Mouse (Mus musculus) CD4-positive, CD25-positive, alpha-beta regulatory T cell, adult 2 months (primary cell): ENCODE data around the gene Arl3.

Experiments used
- DNase-seq: peaks from one replicate; pipeline ENCODE4 v3.0.0-alpha.2; 2012; ENCODE audit warnings: low read depth, low spot score

Arl3 gene

GRCm38 (mm10) chr19:46501401-46502068 is 71.5 kb downstream of the Arl3 start, which contains the start of gene Trim8:
Gene Trim8 (plus strand): TSS chr19:46501702.
- DNase-seq: peak; percentile 73

- peak; percentile 68 for DNase-seq
These were observed 72.2 kb downstream of the Arl3 start for GRCm38 (mm10) chr19:46500581-46501341.

- peak; percentile 100 for DNase-seq
These were observed 73.0 kb downstream of the Arl3 start for GRCm38 (mm10) chr19:46499836-46500580.

GRCm38 (mm10) chr19:46499539-46499835 is 73.5 kb downstream of the Arl3 start:
- no peak for DNase-seq

GRCm38 (mm10) chr19:46497230-46497629 is 75.8 kb downstream of the Arl3 start:
- no peak for DNase-seq

GRCm38 (mm10) chr19:46495136-46495535 is 77.9 kb downstream of the Arl3 start:
- no peak for DNase-seq

- DNase-seq: no peak
These were observed 82.4 kb downstream of the Arl3 start for GRCm38 (mm10) chr19:46490634-46491033.

GRCm38 (mm10) chr19:46489448-46489847 is 83.5 kb downstream of the Arl3 start:
- no peak for DNase-seq

- no peak for DNase-seq
These were observed 86.3 kb downstream of the Arl3 start for GRCm38 (mm10) chr19:46486709-46487108.

- no peak for DNase-seq
These were observed 87.2 kb downstream of the Arl3 start for GRCm38 (mm10) chr19:46485847-46486246.

GRCm38 (mm10) chr19:46484518-46484917 is 88.5 kb downstream of the Arl3 start:
- no peak for DNase-seq

GRCm38 (mm10) chr19:46483701-46484328 is 89.2 kb downstream of the Arl3 start:
- DNase-seq: no peak

- DNase-seq: peak; percentile 31
These were observed 90.0 kb downstream of the Arl3 start for GRCm38 (mm10) chr19:46482896-46483516.

- no peak for DNase-seq
These were observed 91.2 kb downstream of the Arl3 start for GRCm38 (mm10) chr19:46481756-46482155.

- DNase-seq: no peak
These were observed 91.6 kb downstream of the Arl3 start for GRCm38 (mm10) chr19:46481352-46481751.
